Mouse (Mus musculus) forebrain, embryonic 16.5 days (tissue): ENCODE data around the gene Ryk. TPM values are rescaled to one million over a fixed set of nuclear protein-coding genes. Genes with fewer than 3 reads are reported as not detected.

Source experiments
- ATAC-seq: fragments of 200-750 bp; cut with Nextera tagmentation; 2 replicates; pipeline ENCODE4 v1.8.0; 2017; ENCODE audit warnings: mild to moderate bottlenecking, moderate library complexity
- H3K27ac ChIP-seq: fragments of 300-500 bp; sonication (generic); 2 replicates; pipeline ENCODE4 v1.5.1; 2014; ENCODE audit warnings: low read length, control low read depth
- H3K27me3 ChIP-seq: fragments of 300-500 bp; sonication (generic); replicated peaks from 2 replicates; pipeline ENCODE4 v1.6.1; 2014; ENCODE audit warnings: low read length; ENCODE audit not compliant: control insufficient read depth, insufficient read depth
- H3K36me3 ChIP-seq: fragments of 300-500 bp; sonication (generic); 2 replicates; pipeline ENCODE4 v1.6.1; 2014; ENCODE audit not compliant: control insufficient read depth, insufficient read depth
- H3K4me1 ChIP-seq: fragments of 300-500 bp; sonication (generic); replicated peaks from 2 replicates; pipeline ENCODE4 v1.6.1; 2014; ENCODE audit warnings: low read length; ENCODE audit not compliant: control insufficient read depth, insufficient read depth
- H3K4me2 ChIP-seq: fragments of 300-500 bp; sonication (generic); 2 replicates; pipeline ENCODE4 v1.6.1; 2014; ENCODE audit warnings: mild to moderate bottlenecking, low read length, control low read depth
- H3K4me3 ChIP-seq: fragments of 300-500 bp; sonication (generic); replicated peaks from 2 replicates; pipeline ENCODE4 v1.5.1; 2014; ENCODE audit warnings: mild to moderate bottlenecking, low read length, control low read depth
- H3K9ac ChIP-seq: fragments of 300-500 bp; sonication (generic); replicated peaks from 2 replicates; pipeline ENCODE4 v1.6.1; 2014; ENCODE audit warnings: low read depth, low read length, control low read depth
- H3K9me3 ChIP-seq: fragments of 300-500 bp; sonication (generic); 2 replicates; pipeline ENCODE4 v1.6.1; 2016; ENCODE audit warnings: low read length; ENCODE audit not compliant: control insufficient read depth
- WGBS: fragments of 180-500 bp; shearing (Covaris S2); extraction: QIAGEN DNeasy Blood & Tissue Kit; methylation state at CpG from one replicate; pipeline ENCODE4 v1.1.7; 2014; 5-methylcytosine and 5-hydroxymethylcytosine counted together
- polyA plus RNA-seq: library from polyadenylated mRNA; unstranded; fragments of >200 nt; fragmentation: Nextera tagmentation; extraction: Ambion mirVana; gene quantifications from 2 replicates; pipeline ENCODE4 v1.2.1, GENCODE M21; 2015

Ryk gene
- polyA plus RNA-seq, 1 experiment from 2014 or later, result 14.1 TPM

GRCm38 (mm10) chr9:102828604-102829003, 6.1 kb upstream of the Ryk start:
- Histone ChIP-seq H3K4me2 (no peak overlapping the region), H3K36me3 (no peaks in the 10 kb centered on the region), H3K4me3 (no peak overlapping the region), H3K27ac (no peak overlapping the region), H3K27me3 (no peaks in the 10 kb centered on the region), H3K9me3 (no peaks in the 10 kb centered on the region), H3K9ac (no peak overlapping the region), H3K4me1 (peaks cover 4% of the 10 kb centered on the region; the same call in 1 of the 2 replicates)
- 93% methylated on average over 7 of the region's 7 CpGs for WGBS
- no peak for ATAC-seq

DNA sequence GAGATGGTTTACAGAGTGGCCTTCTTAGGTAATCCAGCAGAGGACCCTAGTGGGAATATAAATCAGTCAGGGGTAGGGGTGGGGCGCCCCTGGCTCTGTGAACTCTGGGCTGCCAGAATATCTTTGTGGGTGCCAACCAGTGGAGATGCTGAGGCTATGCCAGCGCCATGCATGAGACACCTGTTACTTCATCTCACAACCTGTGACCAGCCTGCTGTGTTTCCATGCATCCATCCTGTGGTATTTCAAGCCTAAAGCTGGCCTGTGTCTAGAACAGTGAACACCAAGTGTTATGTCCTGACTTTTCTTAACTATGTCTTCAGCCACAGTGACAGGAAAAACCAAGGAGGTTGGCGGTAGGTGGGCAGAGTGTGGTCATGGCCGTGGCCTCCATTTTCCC, 3.2 kb upstream of the Ryk start:
- H3K27ac ChIP-seq, result no peak overlapping the region
- no peak overlapping the region for H3K4me3 ChIP-seq
- H3K9me3 ChIP-seq, result no peaks in the 10 kb centered on the region
- H3K27me3 ChIP-seq, result no peaks in the 10 kb centered on the region
- ATAC-seq, result no peak
- no peaks in the 10 kb centered on the region for H3K36me3 ChIP-seq
- no peak overlapping the region for H3K4me2 ChIP-seq
- H3K9ac ChIP-seq, result no peak overlapping the region
- H3K4me1 ChIP-seq, result peaks cover 16% of the 10 kb centered on the region
- WGBS, result 93% methylated on average over 4 of the region's 4 CpGs

DNA sequence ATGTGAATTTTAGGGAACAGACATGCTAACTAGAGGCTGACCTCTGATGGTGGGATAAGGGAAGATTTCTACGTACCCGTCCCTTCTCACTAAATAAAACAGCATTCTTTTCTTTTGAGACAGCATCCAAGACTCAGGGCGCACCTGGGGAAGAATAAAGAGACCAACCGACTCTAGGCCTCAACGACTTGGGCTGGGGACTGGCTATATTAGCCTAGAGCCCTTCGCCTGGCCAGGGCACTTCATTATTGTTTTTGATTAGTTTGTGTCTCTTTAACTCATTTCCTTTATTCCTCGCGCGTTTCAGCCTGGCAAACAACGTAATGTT, 339 bp upstream of the Ryk start:
- ATAC-seq, result peak; percentile 52; the same call in 1 of the 2 replicates
- peak overlapping the region; percentile 83 for H3K4me3 ChIP-seq
- H3K4me2 ChIP-seq, result peak overlapping the region; percentile 56
- H3K27me3 ChIP-seq, result no peaks in the 10 kb centered on the region
- peak overlapping the region; percentile 94 for H3K9ac ChIP-seq
- H3K27ac ChIP-seq, result peak overlapping the region; percentile 84; the same call in 1 of the 2 replicates
- WGBS, result 13% methylated on average over 10 of the region's 10 CpGs
- no peaks in the 10 kb centered on the region for H3K36me3 ChIP-seq
- H3K9me3 ChIP-seq, result no peaks in the 10 kb centered on the region
- peaks cover 24% of the 10 kb centered on the region for H3K4me1 ChIP-seq

- no peak overlapping the region for H3K9ac ChIP-seq
- 33% methylated on average over 9 of the region's 9 CpGs for WGBS
- H3K27ac ChIP-seq, result no peak overlapping the region
- H3K4me3 ChIP-seq, result peak overlapping the region; percentile 83
- no peaks in the 10 kb centered on the region for H3K36me3 ChIP-seq
- H3K4me2 ChIP-seq, result peak overlapping the region; percentile 70
- no peaks in the 10 kb centered on the region for H3K27me3 ChIP-seq
- no peaks in the 10 kb centered on the region for H3K9me3 ChIP-seq
- H3K4me1 ChIP-seq, result peaks cover 40% of the 10 kb centered on the region
- no peak for ATAC-seq
These were observed 1.6 kb downstream of the Ryk start for GRCm38 (mm10) chr9:102836279-102836678.

GRCm38 (mm10) chr9:102840792-102841778, 6.4 kb downstream of the Ryk start:
- no peaks in the 10 kb centered on the region for H3K36me3 ChIP-seq
- no peak overlapping the region for H3K9ac ChIP-seq
- peaks cover 59% of the 10 kb centered on the region for H3K4me1 ChIP-seq
- WGBS, result 23% methylated on average over 16 of the region's 16 CpGs
- H3K4me2 ChIP-seq, result no peak overlapping the region
- no peaks in the 10 kb centered on the region for H3K9me3 ChIP-seq
- no peak overlapping the region for H3K27ac ChIP-seq
- H3K4me3 ChIP-seq, result no peak overlapping the region
- H3K27me3 ChIP-seq, result no peaks in the 10 kb centered on the region
- peak; percentile 23; the same call in 1 of the 2 replicates for ATAC-seq

- no peak overlapping the region for H3K9ac ChIP-seq
- no peak overlapping the region for H3K4me2 ChIP-seq
- no peaks in the 10 kb centered on the region for H3K36me3 ChIP-seq
- 21% methylated on average over 1 of the region's 1 CpGs for WGBS
- ATAC-seq, result 0 out of 2 replicates have a peak, but pooled peaks have one; percentile 43
- no peaks in the 10 kb centered on the region for H3K27me3 ChIP-seq
- H3K4me1 ChIP-seq, result peaks cover 58% of the 10 kb centered on the region
- no peaks in the 10 kb centered on the region for H3K9me3 ChIP-seq
- no peak overlapping the region for H3K4me3 ChIP-seq
- no peak overlapping the region for H3K27ac ChIP-seq
These were observed 7.1 kb downstream of the Ryk start for GRCm38 (mm10) chr9:102841832-102842231.

- ATAC-seq, result peak; percentile 26; the same call in 1 of the 2 replicates
- peaks cover 53% of the 10 kb centered on the region for H3K4me1 ChIP-seq
These were observed 7.8 kb downstream of the Ryk start for GRCm38 (mm10) chr9:102842498-102842897.

DNA sequence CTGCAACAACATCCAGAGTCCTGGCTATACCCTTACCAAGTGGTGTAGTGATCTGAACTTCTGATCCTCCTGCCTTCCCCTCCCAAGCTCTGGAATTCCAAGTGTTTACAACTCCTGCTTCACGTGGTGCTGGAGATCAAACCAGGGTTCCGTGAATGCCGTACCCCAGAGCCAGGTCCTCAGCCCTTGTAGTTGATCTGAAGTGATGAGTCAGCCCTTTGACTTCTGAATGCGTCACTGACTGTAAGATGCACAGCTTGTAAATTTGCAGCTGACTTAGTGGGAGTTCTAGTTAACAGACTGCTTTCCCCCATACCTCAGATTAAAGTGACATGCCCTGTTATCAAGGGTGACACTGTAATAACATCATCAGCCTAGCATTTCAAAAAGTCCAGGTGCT, 8.9 kb downstream of the Ryk start:
- H3K27ac ChIP-seq, result no peak overlapping the region

More at GRCm38 (mm10) chr9:102842498-102842897, 7.8 kb downstream of the Ryk start:
- 36% methylated on average over 8 of the region's 8 CpGs for WGBS
- Histone ChIP-seq H3K4me2 (no peak overlapping the region), H3K27me3 (no peaks in the 10 kb centered on the region), H3K36me3 (no peaks in the 10 kb centered on the region), H3K9me3 (no peaks in the 10 kb centered on the region), H3K4me3 (no peak overlapping the region), H3K9ac (no peak overlapping the region), H3K27ac (no peak overlapping the region)

GRCm38 (mm10) chr9:102845851-102846250, 11.1 kb downstream of the Ryk start:
- WGBS, result 80% methylated on average over 6 of the region's 6 CpGs
- Histone ChIP-seq H3K36me3 (no peaks in the 10 kb centered on the region), H3K27me3 (no peaks in the 10 kb centered on the region), H3K4me2 (no peak overlapping the region), H3K9me3 (no peaks in the 10 kb centered on the region), H3K4me3 (no peak overlapping the region), H3K4me1 (peaks cover 44% of the 10 kb centered on the region), H3K9ac (no peak overlapping the region), H3K27ac (no peak overlapping the region)
- no peak for ATAC-seq

More for the DNA sequence above, 8.9 kb downstream of the Ryk start:
- H3K36me3 ChIP-seq, result no peaks in the 10 kb centered on the region
- no peaks in the 10 kb centered on the region for H3K9me3 ChIP-seq
- H3K4me1 ChIP-seq, result peaks cover 58% of the 10 kb centered on the region
- no peak for ATAC-seq
- no peak overlapping the region for H3K4me3 ChIP-seq
- H3K4me2 ChIP-seq, result no peak overlapping the region
- H3K27me3 ChIP-seq, result no peaks in the 10 kb centered on the region
- no peak overlapping the region for H3K9ac ChIP-seq
- 55% methylated on average over 4 of the region's 4 CpGs for WGBS
